Mouse (Mus musculus) testis, adult 2 months (tissue): ENCODE data around the gene Tek. TPM values are rescaled to one million over a fixed set of nuclear protein-coding genes. Genes with fewer than 3 reads are reported as not detected.

ENCODE experiments used
- H3K27ac ChIP-seq: fragments of 200-500 bp; 2 replicates; pipeline ENCODE4 v1.5.1; 2012; ENCODE audit warnings: low read depth, low read length; ENCODE audit not compliant: control insufficient read depth, insufficient read depth
- H3K27me3 ChIP-seq: fragments of 200-500 bp; 2 replicates; pipeline ENCODE4 v1.6.1; 2012; ENCODE audit warnings: mild to moderate bottlenecking, low read length, moderate library complexity; ENCODE audit not compliant: control insufficient read depth, insufficient read depth
- H3K36me3 ChIP-seq: fragments of 200-500 bp; 2 replicates; pipeline ENCODE4 v1.6.1; 2012; ENCODE audit warnings: mild to moderate bottlenecking, low read length; ENCODE audit not compliant: control insufficient read depth, insufficient read depth
- H3K4me1 ChIP-seq: fragments of 200-500 bp; 2 replicates; pipeline ENCODE4 v1.6.1; 2012; ENCODE audit warnings: low read length; ENCODE audit not compliant: control insufficient read depth, insufficient read depth
- H3K4me3 ChIP-seq: fragments of 200-500 bp; 2 replicates; pipeline ENCODE4 v1.5.1; 2012; ENCODE audit warnings: low read depth, mild to moderate bottlenecking, low read length, moderate library complexity, mixed read lengths; ENCODE audit not compliant: control insufficient read depth
- CTCF ChIP-seq: fragments of 200-500 bp; IDR thresholded peaks from 2 replicates; pipeline ENCODE4 v1.5.1; 2012; ENCODE audit warnings: low read depth, mild to moderate bottlenecking, inconsistent platforms, low read length, moderate library complexity; ENCODE audit not compliant: control insufficient read depth, insufficient read depth, insufficient replicate concordance
- POLR2A ChIP-seq: fragments of 200-500 bp; IDR thresholded peaks from 2 replicates; pipeline ENCODE4 v1.6.1; 2012; ENCODE audit warnings: low read depth, mild to moderate bottlenecking, inconsistent platforms, low read length, moderate library complexity; ENCODE audit not compliant: control insufficient read depth
- polyA plus RNA-seq: library from polyadenylated mRNA; depleted of rRNA; stranded (reverse); fragments of >200 nt; gene quantifications from 2 replicates; pipeline ENCODE4 v1.2.3, GENCODE M21; 2012

The Tek gene
- polyA plus RNA-seq, 1 experiment: 0.78 TPM

DNA sequence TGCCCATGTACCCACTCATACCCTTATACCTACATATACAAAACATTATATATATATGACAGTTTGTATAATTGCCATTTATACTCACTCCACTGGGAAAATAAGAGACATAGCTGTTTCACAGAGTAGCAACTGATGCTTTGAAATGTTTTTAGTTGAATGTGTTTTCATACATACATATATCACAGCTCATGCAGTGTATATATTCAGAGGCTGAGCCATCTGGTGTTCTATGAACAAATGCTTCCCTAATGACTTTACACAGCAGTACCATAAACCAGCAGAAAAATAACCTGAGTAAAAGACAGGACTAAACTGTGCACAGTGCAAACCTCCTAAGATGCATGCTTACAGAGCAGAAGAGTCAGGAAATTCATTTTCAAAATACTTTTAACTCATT is 25.3 kb upstream of the Tek start:
- Histone ChIP-seq H3K4me1 (no peaks in the 10 kb centered on the region), H3K27me3 (no peaks in the 10 kb centered on the region), H3K36me3 (no peaks in the 10 kb centered on the region), H3K27ac (no peak overlapping the region), H3K4me3 (no peak overlapping the region)
- TF ChIP-seq POLR2A (no peak), CTCF (no peak)

- Histone ChIP-seq H3K27ac (no peak overlapping the region), H3K4me3 (no peak overlapping the region), H3K4me1 (no peaks in the 10 kb centered on the region), H3K27me3 (no peaks in the 10 kb centered on the region), H3K36me3 (no peaks in the 10 kb centered on the region)
- TF ChIP-seq CTCF: no peak
- TF ChIP-seq POLR2A: no peak
These were observed 23.9 kb upstream of the Tek start for GRCm38 (mm10) chr4:94715166-94715565.

DNA sequence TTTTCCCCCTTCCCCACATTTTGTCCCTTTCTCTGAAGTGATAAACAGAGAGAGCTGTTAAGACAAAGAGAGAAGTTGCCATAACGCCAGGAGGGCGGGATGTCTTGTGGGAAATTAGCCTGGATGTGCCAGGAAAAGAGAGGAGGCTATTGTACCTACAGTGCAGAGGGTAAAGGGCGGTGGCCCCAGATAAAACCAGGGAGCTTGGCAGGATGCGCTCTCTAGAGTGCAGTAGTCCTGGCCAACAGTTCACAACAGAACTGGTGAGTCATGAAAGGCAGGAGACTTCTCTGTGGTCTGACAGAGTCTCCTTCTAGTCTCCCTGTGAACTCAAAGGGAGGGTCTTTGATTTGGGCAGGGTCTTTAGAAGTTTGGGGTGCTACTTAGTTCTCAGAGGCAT is 13.3 kb upstream of the Tek start:
- TF ChIP-seq POLR2A (no peak), CTCF (no peak)
- Histone ChIP-seq H3K27ac (no peak overlapping the region), H3K27me3 (no peaks in the 10 kb centered on the region)

DNA sequence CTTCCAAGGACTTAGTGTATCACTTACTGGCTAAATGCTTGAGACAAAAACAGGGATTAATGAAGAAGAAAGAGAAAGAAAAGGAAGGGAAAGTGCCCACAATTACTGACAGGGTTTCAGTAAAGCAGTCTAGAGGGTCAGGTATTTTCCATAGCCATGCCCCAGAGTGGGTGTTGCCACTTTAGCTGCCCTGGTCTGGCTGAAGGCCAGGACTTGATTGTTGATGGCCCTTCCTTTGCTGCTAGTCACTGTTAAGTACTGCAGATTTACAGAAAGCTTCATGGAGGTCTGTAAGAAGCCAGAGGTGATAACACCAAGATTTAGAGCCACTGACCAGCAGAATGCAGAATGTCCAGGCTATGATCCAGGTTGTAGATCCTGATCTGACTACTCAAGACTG is 6.4 kb upstream of the Tek start:
- H3K27me3 ChIP-seq: no peaks in the 10 kb centered on the region
- H3K4me3 ChIP-seq: no peak overlapping the region
- no peaks in the 10 kb centered on the region for H3K36me3 ChIP-seq
- TF ChIP-seq POLR2A (no peak), CTCF (no peak)
- H3K27ac ChIP-seq: no peak overlapping the region
- H3K4me1 ChIP-seq: no peaks in the 10 kb centered on the region

More for the DNA sequence above, 13.3 kb upstream of the Tek start:
- no peaks in the 10 kb centered on the region for H3K4me1 ChIP-seq
- H3K36me3 ChIP-seq: no peaks in the 10 kb centered on the region
- H3K4me3 ChIP-seq: no peak overlapping the region

DNA sequence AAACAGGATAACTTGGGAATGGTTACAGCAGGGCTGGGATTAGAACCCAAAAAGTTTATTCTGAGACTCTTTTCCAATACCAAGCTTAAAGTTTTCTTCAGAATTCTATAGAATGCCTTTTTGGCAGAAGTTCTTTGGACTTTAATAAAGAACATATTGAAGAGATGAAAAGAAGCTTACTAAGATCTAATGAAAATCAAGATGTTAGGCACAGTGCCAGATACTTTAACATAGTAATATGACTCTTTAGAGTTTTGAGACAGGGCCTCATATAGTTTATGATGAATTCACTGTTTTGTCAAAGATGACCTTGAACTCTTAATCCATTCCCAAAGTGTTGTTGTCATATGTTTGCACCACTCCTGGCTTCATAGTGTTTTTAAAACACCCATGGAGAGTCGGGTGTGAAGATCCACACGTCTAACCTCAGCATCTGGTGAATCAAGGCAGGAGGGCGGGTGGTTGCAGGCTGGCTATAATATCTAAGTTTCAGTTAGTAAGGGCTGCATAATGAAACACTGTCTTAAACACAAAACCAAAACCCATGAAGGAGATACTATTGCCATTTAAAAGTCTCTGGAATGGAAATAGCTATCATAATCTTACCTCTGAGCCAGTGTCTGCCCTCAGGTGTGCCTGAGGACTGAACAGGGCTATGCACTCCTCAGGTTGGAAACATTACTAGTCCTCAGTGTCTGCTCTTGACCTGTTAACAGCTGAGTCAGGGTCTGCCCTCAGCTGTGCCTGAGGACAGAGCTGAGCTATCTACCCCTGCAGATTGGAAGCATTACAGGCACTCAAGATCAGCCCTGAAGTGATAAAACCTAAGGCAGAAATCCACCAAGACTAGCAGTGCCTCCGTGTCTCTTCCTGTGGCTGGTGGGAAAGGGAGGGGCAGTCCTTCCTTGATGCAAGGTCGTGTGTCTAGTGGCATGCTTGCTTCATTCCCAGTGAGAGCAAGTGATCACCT is 1.5 kb upstream of the Tek start:
- Histone ChIP-seq H3K4me3 (no peak overlapping the region), H3K36me3 (no peaks in the 10 kb centered on the region), H3K4me1 (0 out of 2 replicates have a peak, but pooled peaks cover 2% of the 10 kb centered on the region), H3K27me3 (no peaks in the 10 kb centered on the region), H3K27ac (no peak overlapping the region)
- TF ChIP-seq CTCF: no peak
- TF ChIP-seq POLR2A: no peak

GRCm38 (mm10) chr4:94741824-94742223 is 2.7 kb downstream of the Tek start:
- TF ChIP-seq POLR2A: no peak
- TF ChIP-seq CTCF: no peak
- no peaks in the 10 kb centered on the region for H3K36me3 ChIP-seq
- 0 out of 2 replicates have a peak, but pooled peaks cover 2% of the 10 kb centered on the region for H3K4me1 ChIP-seq
- no peak overlapping the region for H3K27ac ChIP-seq
- no peak overlapping the region for H3K4me3 ChIP-seq
- no peaks in the 10 kb centered on the region for H3K27me3 ChIP-seq

GRCm38 (mm10) chr4:94745749-94746148 is 6.7 kb downstream of the Tek start:
- H3K27me3 ChIP-seq: no peaks in the 10 kb centered on the region
- TF ChIP-seq POLR2A (no peak), CTCF (no peak)
- H3K36me3 ChIP-seq: no peaks in the 10 kb centered on the region
- no peak overlapping the region for H3K4me3 ChIP-seq
- H3K27ac ChIP-seq: no peak overlapping the region
- H3K4me1 ChIP-seq: no peaks in the 10 kb centered on the region
